In genomic region chr12:3955371-3955770, GRCm38 (mm10) we compare ENCODE assay signal across 9 mouse cellular contexts. TPM values are rescaled to one million over a fixed set of nuclear protein-coding genes. Genes with fewer than 3 reads are reported as not detected.
DNase-seq lines count a peak whose midpoint lies in the region; ATAC-seq lines count a peak whose summit lies in the region.
"Had no signal": no experiment of that assay in that cellular context is flagged by ENCODE, and none has a peak within 500 bp of the region (broad histone marks: within the 10 kb centered on the region; RNA-seq: fewer than 3 reads in every experiment).

No protein-coding gene starts in this region.

- H3K36me3 ChIP-seq in kidney, embryonic 16.5 days (ENCODE audit: insufficient read depth, low read length) = no peaks in the 10 kb centered on the region
- H3K36me3 ChIP-seq in intestine, embryonic 15.5 days = no peaks in the 10 kb centered on the region
- H3K36me3 ChIP-seq: embryonic facial prominence, embryonic 12.5 days had no signal

- no peak for ATAC-seq in kidney, embryonic 16.5 days (ENCODE audit: low FRiP score, low TSS enrichment)
- ATAC-seq in intestine, embryonic 15.5 days = no peak

- peaks cover 9% of the 10 kb centered on the region for H3K27me3 ChIP-seq in kidney, embryonic 16.5 days (ENCODE audit: insufficient read depth, low read length)
- H3K27me3 ChIP-seq in intestine, embryonic 15.5 days (replicated peaks) = peaks cover 17% of the 10 kb centered on the region

- no peak overlapping the region for H3K4me3 ChIP-seq in kidney, embryonic 16.5 days (ENCODE audit: low read length)
- no peak overlapping the region for H3K4me3 ChIP-seq in intestine, embryonic 15.5 days (replicated peaks)
- H3K4me3 ChIP-seq: embryonic facial prominence, embryonic 12.5 days had no signal

- H3K9me3 ChIP-seq in kidney, embryonic 16.5 days (ENCODE audit: low read length) = no peaks in the 10 kb centered on the region
- no peaks in the 10 kb centered on the region for H3K9me3 ChIP-seq in intestine, embryonic 15.5 days
- H3K9me3 ChIP-seq: embryonic facial prominence, embryonic 12.5 days had no signal

- DNase-seq in kidney, adult 8-10 months = peak; percentile 2 to 9
- DNase-seq in B cell, adult 2 months = peak; percentile 42
- peak; percentile 51 for DNase-seq in ZHBTc4 (ENCODE audit: low read depth, low spot score)
- DNase-seq in kidney, postnatal 14 days = peak; percentile 19
- DNase-seq in layer of hippocampus, adult 11-12 months (ENCODE audit: low spot score) = no peak
- no peak for DNase-seq in urinary bladder, postnatal 14 days (ENCODE audit: low spot score)

- 26% methylated on average over 10 of the region's 10 CpGs for WGBS in kidney, embryonic 16.5 days
- 23% methylated on average over 10 of the region's 10 CpGs for WGBS in intestine, embryonic 15.5 days

- no peak overlapping the region for H3K9ac ChIP-seq in kidney, embryonic 16.5 days (replicated peaks; ENCODE audit: low read length)
- no peak overlapping the region for H3K9ac ChIP-seq in intestine, embryonic 15.5 days
- H3K9ac ChIP-seq: embryonic facial prominence, embryonic 12.5 days had no signal

- H3K4me1 ChIP-seq in kidney, embryonic 16.5 days (ENCODE audit: insufficient read depth, low read length) = peaks cover 7% of the 10 kb centered on the region
- no peaks in the 10 kb centered on the region for H3K4me1 ChIP-seq in intestine, embryonic 15.5 days (replicated peaks)
- H3K4me1 ChIP-seq: embryonic facial prominence, embryonic 12.5 days had no signal

- H3K27ac ChIP-seq in kidney, embryonic 16.5 days (ENCODE audit: low read length) = no peak overlapping the region
- no peak overlapping the region for H3K27ac ChIP-seq in intestine, embryonic 15.5 days
- H3K27ac ChIP-seq: embryonic facial prominence, embryonic 12.5 days had no signal

- no peak overlapping the region for H3K4me2 ChIP-seq in kidney, embryonic 16.5 days (replicated peaks; ENCODE audit: low read depth, low read length)
- H3K4me2 ChIP-seq in intestine, embryonic 15.5 days (replicated peaks) = no peak overlapping the region
- H3K4me2 ChIP-seq: embryonic facial prominence, embryonic 12.5 days had no signal

RNA-seq across cellular contexts. Expression of gene Pomc, which starts 0.6 kb away (rescaled TPM):
- 2.5 and 2.7 TPM in 2 replicates for polyA plus RNA-seq in kidney, embryonic 16.5 days (2015; fragmentation: Nextera tagmentation; extraction: Ambion mirVana)
- polyA plus RNA-seq in intestine, embryonic 15.5 days (2015; fragmentation: Nextera tagmentation; extraction: Ambion mirVana) = 2.4 and 3.4 TPM in 2 replicates

Comparison
In these comparisons a context has a peak if more than half of its experiments do, and no peak if none do; other contexts are left out.
1. DNase-seq: peak in kidney, adult 8-10 months (2 of 2), B cell, adult 2 months (2 of 2), ZHBTc4 (single experiment) and kidney, postnatal 14 days (single experiment); none in layer of hippocampus, adult 11-12 months (single experiment) and urinary bladder, postnatal 14 days (single experiment).